Mouse (Mus musculus): ENCODE measurements around the gene Ccdc9b. TPM values are rescaled to one million over a fixed set of nuclear protein-coding genes. Genes with fewer than 3 reads are reported as not detected.

Ccdc9b gene
- total RNA-seq, 2 experiments from 2014 or later: 6.6 to 7.4 TPM

GRCm38 (mm10) chr2:118711038-118711494, 51.4 kb downstream of the Ccdc9b start:
- DNase-seq: peak; percentile 70

DNA sequence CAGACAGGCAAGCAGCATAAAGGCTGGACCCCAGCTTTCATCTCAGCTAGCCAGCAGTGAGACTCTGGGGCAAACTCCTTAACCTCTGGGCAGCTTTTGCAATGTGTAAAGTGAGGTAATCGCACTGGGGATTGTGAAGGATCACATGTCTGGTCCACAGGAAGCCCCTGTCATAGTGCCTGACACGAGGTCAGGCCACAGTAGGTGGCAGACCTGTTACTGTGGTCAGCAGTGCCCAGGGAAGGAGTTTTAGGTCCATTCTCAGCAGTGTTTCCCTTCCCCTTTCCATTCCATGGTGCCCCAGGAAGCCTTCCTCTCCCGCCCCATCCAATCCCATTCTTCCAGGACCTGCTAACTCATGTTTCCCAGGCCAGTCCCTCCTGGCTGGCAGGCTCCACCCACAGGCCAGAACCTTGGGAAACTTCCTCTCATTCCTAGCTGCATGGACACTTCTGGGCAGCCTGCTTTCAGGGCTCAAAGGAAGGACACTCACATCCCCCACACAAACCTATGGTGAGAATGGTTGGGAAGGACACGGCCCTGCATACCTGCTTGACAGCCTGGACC, 52.7 kb downstream of the Ccdc9b start:
- DNase-seq: no peak

DNA sequence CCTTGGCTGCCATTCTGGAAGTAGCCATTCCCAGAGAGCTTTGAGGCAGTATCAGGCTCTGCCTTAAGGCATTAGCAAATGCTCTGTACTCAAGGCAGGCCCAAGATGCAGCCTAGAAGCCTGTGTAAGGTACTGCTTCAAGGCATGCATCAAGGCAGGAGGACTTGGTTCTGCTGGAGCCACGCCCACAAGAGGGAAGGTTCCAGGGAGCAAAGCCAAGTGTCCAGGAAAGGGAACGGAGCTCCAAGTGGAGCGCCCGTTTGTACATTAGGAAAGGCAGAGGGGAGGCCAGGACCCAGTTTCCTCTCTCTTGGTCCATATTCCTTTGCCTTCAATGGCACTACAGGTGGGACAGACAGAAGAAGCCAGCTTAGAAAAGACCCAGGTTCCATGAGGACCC, 54.0 kb downstream of the Ccdc9b start:
- peak; percentile 44 for DNase-seq

DNA sequence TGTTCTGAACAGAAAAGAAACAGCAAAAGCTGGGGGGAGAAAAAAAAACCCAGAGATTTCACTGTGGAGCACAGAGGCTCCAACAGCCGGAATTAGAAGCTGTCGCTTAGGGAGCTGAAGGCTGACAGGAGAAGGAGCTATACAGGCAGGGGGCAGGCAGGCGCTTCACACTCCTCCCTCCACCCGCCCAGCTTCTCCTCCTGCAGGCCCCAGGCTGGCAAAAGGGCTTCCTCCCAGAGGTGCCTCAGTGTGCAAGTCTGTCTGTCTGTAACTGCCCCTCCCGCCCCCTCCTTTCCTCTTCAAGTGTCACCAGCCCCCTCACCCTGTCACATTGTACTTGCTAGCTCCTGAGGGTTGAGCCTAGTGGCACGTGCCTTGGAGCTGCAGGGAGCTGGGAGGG, 56.0 kb downstream of the Ccdc9b start:
- no peak for DNase-seq

Other genes with a start within 250 kb of the Ccdc9b start
- gene Bmf, start 213.0 kb downstream of the Ccdc9b start, total RNA-seq (2021): 1 to 10 TPM; 4.2 to 7.6 TPM
- gene Bub1b, start 164.4 kb downstream of the Ccdc9b start, total RNA-seq (2021): 10 to 100 TPM; 39.5 to 50.3 TPM
- 10 to 100 TPM; 14.0 to 14.2 TPM for gene Pak6, start 99.4 kb downstream of the Ccdc9b start, total RNA-seq (2021)
- 1 to 10 TPM; 1.3 to 1.4 TPM for gene Ankrd63, start 58.7 kb downstream of the Ccdc9b start, total RNA-seq (2021)
- gene Plcb2, start 34.2 kb downstream of the Ccdc9b start, total RNA-seq (2021): 1 to 10 TPM; 1.3 to 1.7 TPM
- 10 to 100 TPM; 33.9 to 34.9 TPM for gene Inafm2, start 16.9 kb downstream of the Ccdc9b start, total RNA-seq (2021)
- gene Phgr1, start 10.1 kb upstream of the Ccdc9b start, total RNA-seq (2021): not detected
- under 1 TPM; 0.07 to 0.10 TPM for gene Disp2, start 17.1 kb upstream of the Ccdc9b start, total RNA-seq (2021)
- 10 to 100 TPM; 53.5 to 65.0 TPM for gene Knstrn, start 51.3 kb upstream of the Ccdc9b start, total RNA-seq (2021)
- 10 to 100 TPM; 92.0 to 92.6 TPM for gene Ivd, start 99.3 kb upstream of the Ccdc9b start, total RNA-seq (2021)
- gene Bahd1, start 137.7 kb upstream of the Ccdc9b start, total RNA-seq (2021): 10 to 100 TPM in 1 of 2 experiments, 1 to 10 TPM in 1; 9.6 to 10.3 TPM
- gene Chst14, start 163.8 kb upstream of the Ccdc9b start, total RNA-seq (2021): 10 to 100 TPM; 15.0 to 15.4 TPM

Measured in heart, postnatal 4 days (tissue).